Comparison of ENCODE assay signal across 11 mouse cellular contexts in the genomic region with DNA sequence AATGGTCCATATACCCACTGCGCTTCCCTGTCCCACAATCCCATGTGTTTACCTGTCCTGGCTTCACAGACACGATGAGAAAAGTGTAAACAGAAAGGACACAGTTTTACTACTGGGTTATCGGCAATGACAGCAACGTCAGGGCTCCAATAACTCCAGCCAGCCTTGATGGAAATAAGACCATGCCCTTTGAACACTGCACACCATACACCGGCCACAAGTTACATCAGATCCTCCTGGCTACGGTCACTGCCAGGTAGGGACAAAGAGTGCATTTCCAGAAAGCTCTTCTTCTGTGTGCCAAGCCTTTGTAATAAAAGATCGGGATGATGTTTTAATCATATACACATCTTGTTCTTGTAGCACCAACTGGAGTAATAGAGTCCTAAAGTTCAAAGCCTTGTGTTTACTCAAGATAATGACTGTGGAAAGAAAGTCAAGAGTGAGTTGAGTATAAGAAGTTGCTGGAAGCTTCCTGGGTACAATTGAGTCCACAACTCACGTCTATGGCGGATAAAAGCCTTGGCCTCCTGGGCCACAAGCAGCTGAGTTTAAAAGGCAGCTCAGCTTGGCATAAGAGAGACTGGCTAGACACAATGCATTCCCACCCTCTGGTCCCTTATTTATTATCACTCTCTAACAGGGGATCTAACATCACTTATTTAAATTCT. TPM values are rescaled to one million over a fixed set of nuclear protein-coding genes. Genes with fewer than 3 reads are reported as not detected.
DNase-seq lines count a peak whose midpoint lies in the region; ATAC-seq and TF ChIP-seq lines count a peak whose summit lies in the region.
"Had no signal": no experiment of that assay in that cellular context is flagged by ENCODE, and none has a peak within 500 bp of the region (broad histone marks: within the 10 kb centered on the region; RNA-seq: fewer than 3 reads in every experiment).

No protein-coding gene starts in this region.

- H3K4me2 ChIP-seq in forebrain, embryonic 13.5 days, result no peak overlapping the region
- no peak overlapping the region for H3K4me2 ChIP-seq in kidney, embryonic 15.5 days
- H3K4me2 ChIP-seq in midbrain, embryonic 15.5 days, result no peak overlapping the region
- no peak overlapping the region for H3K4me2 ChIP-seq in midbrain, embryonic 11.5 days
- H3K4me2 ChIP-seq: heart, embryonic 11.5 days; hindbrain, embryonic 12.5 days; limb, embryonic 13.5 days had no signal

- no peak overlapping the region for H3K27ac ChIP-seq in forebrain, embryonic 13.5 days
- H3K27ac ChIP-seq in forebrain, embryonic 10.5 days, result no peak overlapping the region
- H3K27ac ChIP-seq in kidney, adult 2 months (ENCODE audit: insufficient read depth, low read depth, low read length), result no peak overlapping the region
- no peak overlapping the region for H3K27ac ChIP-seq in kidney, embryonic 15.5 days
- H3K27ac ChIP-seq in midbrain, embryonic 15.5 days, result no peak overlapping the region
- no peak overlapping the region for H3K27ac ChIP-seq in midbrain, embryonic 11.5 days (ENCODE audit: low read depth, low read length)
- H3K27ac ChIP-seq: hindbrain, embryonic 12.5 days; limb, embryonic 13.5 days had no signal

- no peaks in the 10 kb centered on the region for H3K4me1 ChIP-seq in forebrain, embryonic 13.5 days
- H3K4me1 ChIP-seq in forebrain, embryonic 10.5 days, result no peaks in the 10 kb centered on the region
- no peaks in the 10 kb centered on the region for H3K4me1 ChIP-seq in kidney, adult 2 months (ENCODE audit: control insufficient read depth, insufficient read depth, low read length)
- peaks cover 4% of the 10 kb centered on the region; the same call in 1 of the 2 replicates for H3K4me1 ChIP-seq in kidney, embryonic 15.5 days
- H3K4me1 ChIP-seq in midbrain, embryonic 15.5 days, result no peaks in the 10 kb centered on the region
- no peaks in the 10 kb centered on the region for H3K4me1 ChIP-seq in midbrain, embryonic 11.5 days (ENCODE audit: control insufficient read depth, insufficient read depth, low read length)
- H3K4me1 ChIP-seq: hindbrain, embryonic 12.5 days; limb, embryonic 13.5 days had no signal

- H3K27me3 ChIP-seq in forebrain, embryonic 13.5 days, result no peaks in the 10 kb centered on the region
- H3K27me3 ChIP-seq in forebrain, embryonic 10.5 days (ENCODE audit: poor library complexity, severe bottlenecking), result no peaks in the 10 kb centered on the region
- H3K27me3 ChIP-seq in kidney, adult 2 months (replicated peaks; ENCODE audit: control insufficient read depth, insufficient read depth, low read length), result no peaks in the 10 kb centered on the region
- H3K27me3 ChIP-seq in kidney, embryonic 15.5 days, result 0 out of 2 replicates have a peak, but pooled peaks cover 3% of the 10 kb centered on the region
- H3K27me3 ChIP-seq in midbrain, embryonic 15.5 days (replicated peaks), result no peaks in the 10 kb centered on the region
- no peaks in the 10 kb centered on the region for H3K27me3 ChIP-seq in midbrain, embryonic 11.5 days (ENCODE audit: control insufficient read depth, insufficient read depth, low read length)
- H3K27me3 ChIP-seq: hindbrain, embryonic 12.5 days; limb, embryonic 13.5 days had no signal

- peak; percentile 45 for ATAC-seq in forebrain, embryonic 13.5 days
- no peak for ATAC-seq in kidney, embryonic 15.5 days (replicated peaks; ENCODE audit: low FRiP score)
- ATAC-seq in midbrain, embryonic 15.5 days (replicated peaks), result peak; percentile 59
- ATAC-seq in midbrain, embryonic 11.5 days (ENCODE audit: low FRiP score), result no peak; the same call in 1 of the 2 replicates

- no peaks in the 10 kb centered on the region for H3K9me3 ChIP-seq in forebrain, embryonic 13.5 days (replicated peaks)
- H3K9me3 ChIP-seq in forebrain, embryonic 10.5 days, result no peaks in the 10 kb centered on the region
- no peaks in the 10 kb centered on the region for H3K9me3 ChIP-seq in kidney, embryonic 15.5 days (replicated peaks)
- no peaks in the 10 kb centered on the region for H3K9me3 ChIP-seq in midbrain, embryonic 15.5 days
- H3K9me3 ChIP-seq in midbrain, embryonic 11.5 days (ENCODE audit: control insufficient read depth, low read length), result no peaks in the 10 kb centered on the region
- H3K9me3 ChIP-seq: hindbrain, embryonic 12.5 days; limb, embryonic 13.5 days had no signal

- 87% methylated on average over 9 of the region's 9 CpGs for WGBS in forebrain, embryonic 13.5 days
- 89% methylated on average over 9 of the region's 9 CpGs for WGBS in forebrain, embryonic 10.5 days
- WGBS in kidney, adult 2 months, result 75% methylated on average over 9 of the region's 9 CpGs
- WGBS in kidney, embryonic 15.5 days, result 84% methylated on average over 9 of the region's 9 CpGs
- WGBS in midbrain, embryonic 15.5 days, result 82% methylated on average over 9 of the region's 9 CpGs
- 84% methylated on average over 9 of the region's 9 CpGs for WGBS in midbrain, embryonic 11.5 days

- H3K9ac ChIP-seq in forebrain, embryonic 13.5 days, result no peak overlapping the region
- H3K9ac ChIP-seq in kidney, embryonic 15.5 days, result no peak overlapping the region
- H3K9ac ChIP-seq in midbrain, embryonic 15.5 days, result no peak overlapping the region
- no peak overlapping the region for H3K9ac ChIP-seq in midbrain, embryonic 11.5 days (ENCODE audit: low read length)
- H3K9ac ChIP-seq: hindbrain, embryonic 12.5 days; limb, embryonic 13.5 days had no signal

- no peak for TF ChIP-seq POLR2A in kidney, adult 2 months (IDR thresholded peaks at IDR 0.05; ENCODE audit: low read depth, low read length)

- TF ChIP-seq CTCF in kidney, adult 2 months (conservative IDR thresholded peaks at IDR 0.05; ENCODE audit: insufficient read depth, insufficient read length, low read depth, low read length), result no peak

- H3K36me3 ChIP-seq in forebrain, embryonic 13.5 days (ENCODE audit: poor library complexity, severe bottlenecking), result no peaks in the 10 kb centered on the region
- H3K36me3 ChIP-seq in forebrain, embryonic 10.5 days (replicated peaks), result no peaks in the 10 kb centered on the region
- H3K36me3 ChIP-seq in kidney, adult 2 months (ENCODE audit: control insufficient read depth, insufficient read depth, low read length), result no peaks in the 10 kb centered on the region
- H3K36me3 ChIP-seq in kidney, embryonic 15.5 days, result no peaks in the 10 kb centered on the region
- H3K36me3 ChIP-seq in midbrain, embryonic 15.5 days (replicated peaks), result no peaks in the 10 kb centered on the region
- H3K36me3 ChIP-seq in midbrain, embryonic 11.5 days (ENCODE audit: control insufficient read depth, insufficient read depth, low read length), result no peaks in the 10 kb centered on the region
- H3K36me3 ChIP-seq: hindbrain, embryonic 12.5 days; limb, embryonic 13.5 days had no signal

- DNase-seq in forebrain, embryonic 10.5 days (ENCODE audit: extremely low spot score, low spot score), result no peak
- peak; percentile 22 for DNase-seq in kidney, adult 2 months
- no peak for DNase-seq in midbrain, embryonic 11.5 days (ENCODE audit: low spot score, missing footprints)
- no peak for DNase-seq in cerebellum, adult 9-10 months
- DNase-seq in thymus, postnatal 0 days (ENCODE audit: low spot score), result no peak

- H3K4me3 ChIP-seq in forebrain, embryonic 13.5 days, result no peak overlapping the region
- H3K4me3 ChIP-seq in forebrain, embryonic 10.5 days, result no peak overlapping the region
- H3K4me3 ChIP-seq in kidney, adult 2 months (ENCODE audit: insufficient read depth, low read depth, low read length), result no peak overlapping the region
- no peak overlapping the region for H3K4me3 ChIP-seq in kidney, embryonic 15.5 days (replicated peaks)
- no peak overlapping the region for H3K4me3 ChIP-seq in midbrain, embryonic 15.5 days
- H3K4me3 ChIP-seq in midbrain, embryonic 11.5 days (ENCODE audit: low read depth, low read length), result no peak overlapping the region
- H3K4me3 ChIP-seq: hindbrain, embryonic 12.5 days; limb, embryonic 13.5 days had no signal

RNA-seq across cellular contexts. Expression of a gene that starts 21.2 kb away (rescaled TPM):
- 29.2 and 31.0 TPM in 2 replicates for polyA plus RNA-seq in forebrain, embryonic 13.5 days (2015; fragmentation: Nextera tagmentation; extraction: Ambion mirVana)
- 35.9 and 41.4 TPM in 2 replicates for polyA plus RNA-seq in forebrain, embryonic 10.5 days (2016; fragmentation: Nextera tagmentation; extraction: Ambion mirVana)
- polyA plus RNA-seq in kidney, adult 2 months (2012; rRNA removed), result 19.0 and 21.3 TPM in 2 replicates
- 30.4 and 33.8 TPM in 2 replicates for polyA plus RNA-seq in kidney, embryonic 15.5 days (2015; fragmentation: Nextera tagmentation; extraction: Ambion mirVana)
- 35.5 and 36.1 TPM in 2 replicates for polyA plus RNA-seq in midbrain, embryonic 15.5 days (2015; fragmentation: Nextera tagmentation; extraction: Ambion mirVana)
- 25.3 and 32.8 TPM in 2 replicates for polyA plus RNA-seq in midbrain, embryonic 11.5 days (2014; fragmentation: Nextera tagmentation; extraction: Ambion mirVana)
- 43.9 and 45.3 TPM in 2 replicates for polyA plus RNA-seq in thymus, postnatal 0 days (2015; fragmentation: Nextera tagmentation; extraction: Ambion mirVana)

Comparison
In these comparisons a context has a peak if more than half of its experiments do, and no peak if none do; other contexts are left out.
1. ATAC-seq: peak in forebrain, embryonic 13.5 days (single experiment) and midbrain, embryonic 15.5 days (single experiment); none in kidney, embryonic 15.5 days (single experiment) and midbrain, embryonic 11.5 days (single experiment).